Comparison of ENCODE assay signal across 9 mouse cellular contexts in the genomic region with DNA sequence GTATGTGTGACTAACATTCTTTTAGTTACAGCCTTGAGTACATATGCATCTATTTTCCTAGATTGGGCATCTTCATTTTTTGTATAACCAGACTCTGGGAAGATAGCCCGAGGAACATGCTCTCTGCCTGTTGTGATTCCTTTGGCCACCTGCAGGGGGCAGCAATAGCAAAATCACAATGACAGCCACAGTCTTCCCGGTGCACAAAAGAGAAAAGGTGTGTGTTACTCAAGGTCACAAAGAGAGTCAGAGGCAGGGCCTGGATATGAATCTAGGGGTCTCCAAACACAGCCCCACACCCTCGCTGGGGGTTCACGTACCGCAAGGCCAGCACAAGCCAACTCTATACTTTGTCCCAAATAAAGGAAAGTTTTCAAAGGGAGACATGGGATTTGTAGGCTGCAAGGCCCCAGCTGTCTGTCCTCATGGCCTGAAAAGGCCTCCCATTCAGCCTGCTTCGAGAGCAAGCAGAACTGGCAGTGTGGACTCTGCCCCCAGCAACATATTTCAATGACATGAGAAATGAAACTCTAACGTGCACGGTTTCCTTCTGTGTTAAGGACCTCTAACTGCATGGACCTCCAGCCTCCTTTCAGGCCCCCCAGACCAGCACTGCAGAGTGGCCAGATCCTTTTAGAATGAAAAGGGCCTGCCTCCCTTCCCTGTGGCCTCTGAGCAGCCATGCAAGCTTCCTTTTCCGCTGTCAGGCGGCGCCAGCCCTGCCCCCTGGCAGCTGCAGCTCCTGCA. TPM values are rescaled to one million over a fixed set of nuclear protein-coding genes. Genes with fewer than 3 reads are reported as not detected.
DNase-seq lines count a peak whose midpoint lies in the region; ATAC-seq and TF ChIP-seq lines count a peak whose summit lies in the region.
"Had no signal": no experiment of that assay in that cellular context is flagged by ENCODE, and none has a peak within 500 bp of the region (broad histone marks: within the 10 kb centered on the region; RNA-seq: fewer than 3 reads in every experiment).

No protein-coding gene starts in this region.

- H3K9me3 ChIP-seq in forebrain, embryonic 13.5 days (replicated peaks) = no peaks in the 10 kb centered on the region
- H3K9me3 ChIP-seq in hindbrain, postnatal 0 days (ENCODE audit: low read length) = no peaks in the 10 kb centered on the region
- no peaks in the 10 kb centered on the region for H3K9me3 ChIP-seq in limb, embryonic 11.5 days (ENCODE audit: control insufficient read depth, low read length)
- H3K9me3 ChIP-seq: liver, embryonic 13.5 days had no signal

- 0 out of 2 replicates have a peak, but pooled peaks cover 4% of the 10 kb centered on the region for H3K27me3 ChIP-seq in forebrain, embryonic 13.5 days
- H3K27me3 ChIP-seq in hindbrain, postnatal 0 days (ENCODE audit: insufficient read depth, low read length) = no peaks in the 10 kb centered on the region
- H3K27me3 ChIP-seq in limb, embryonic 11.5 days (ENCODE audit: control insufficient read depth, insufficient read depth, low read length) = no peaks in the 10 kb centered on the region
- no peaks in the 10 kb centered on the region for H3K27me3 ChIP-seq in splenic B cell, adult 2 months (ENCODE audit: control insufficient read depth, insufficient read depth, low read length, poor library complexity, severe bottlenecking)
- H3K27me3 ChIP-seq: liver, embryonic 13.5 days had no signal

- H3K36me3 ChIP-seq in forebrain, embryonic 13.5 days (ENCODE audit: poor library complexity, severe bottlenecking) = no peaks in the 10 kb centered on the region
- no peaks in the 10 kb centered on the region for H3K36me3 ChIP-seq in hindbrain, postnatal 0 days (ENCODE audit: insufficient read depth, low read length)
- H3K36me3 ChIP-seq in limb, embryonic 11.5 days (ENCODE audit: control insufficient read depth, insufficient read depth, low read length) = no peaks in the 10 kb centered on the region
- no peaks in the 10 kb centered on the region for H3K36me3 ChIP-seq in splenic B cell, adult 2 months (ENCODE audit: control insufficient read depth, insufficient read depth, low read length, poor library complexity, severe bottlenecking)
- H3K36me3 ChIP-seq: liver, embryonic 13.5 days had no signal

- H3K4me3 ChIP-seq in layer of hippocampus, adult 2 months = no peak overlapping the region
- H3K4me3 ChIP-seq in forebrain, embryonic 13.5 days = no peak overlapping the region
- H3K4me3 ChIP-seq in hindbrain, postnatal 0 days (ENCODE audit: low read length) = no peak overlapping the region
- H3K4me3 ChIP-seq in limb, embryonic 11.5 days (ENCODE audit: low read depth, low read length) = no peak overlapping the region
- H3K4me3 ChIP-seq: liver, embryonic 13.5 days had no signal

- peak; percentile 34 to 59 for DNase-seq in layer of hippocampus, adult 2 months (ENCODE audit: low spot score in 2 of 2)
- DNase-seq in layer of hippocampus, adult 9-11 months = no peak
- peak; percentile 6 for DNase-seq in c-Kit-negative CD71-positive TER-119-positive erythroid progenitor cells, embryonic 14.5 days (ENCODE audit: low read depth, low spot score)
- DNase-seq in hindbrain, postnatal 0 days (ENCODE audit: low spot score) = peak; percentile 68
- peak; percentile 71 for DNase-seq in limb, embryonic 11.5 days (ENCODE audit: low spot score)
- DNase-seq in splenic B cell, adult 2 months (ENCODE audit: low read depth, low spot score) = peak; percentile 73
- DNase-seq: liver, embryonic 13.5 days had no signal

- no peak overlapping the region for H3K27ac ChIP-seq in layer of hippocampus, adult 2 months
- no peak overlapping the region; the same call in 1 of the 2 replicates for H3K27ac ChIP-seq in forebrain, embryonic 13.5 days
- H3K27ac ChIP-seq in hindbrain, postnatal 0 days = no peak overlapping the region
- H3K27ac ChIP-seq in limb, embryonic 11.5 days (replicated peaks; ENCODE audit: low read depth, low read length) = 0 out of 2 replicates have a peak overlapping the region, but pooled peaks have one; percentile 23
- H3K27ac ChIP-seq: liver, embryonic 13.5 days had no signal

- 32% methylated on average over 11 of the region's 11 CpGs for WGBS in forebrain, embryonic 13.5 days
- 35% methylated on average over 11 of the region's 11 CpGs for WGBS in hindbrain, postnatal 0 days
- WGBS in limb, embryonic 11.5 days = 40% methylated on average over 11 of the region's 11 CpGs

- H3K9ac ChIP-seq in forebrain, embryonic 13.5 days = no peak overlapping the region
- H3K9ac ChIP-seq in hindbrain, postnatal 0 days (replicated peaks; ENCODE audit: low read length) = no peak overlapping the region
- H3K9ac ChIP-seq in limb, embryonic 11.5 days (ENCODE audit: low read length) = no peak overlapping the region
- H3K9ac ChIP-seq: liver, embryonic 13.5 days had no signal

- no peak overlapping the region for H3K4me2 ChIP-seq in forebrain, embryonic 13.5 days
- H3K4me2 ChIP-seq in hindbrain, postnatal 0 days (ENCODE audit: low read depth, low read length) = no peak overlapping the region
- no peak overlapping the region for H3K4me2 ChIP-seq in limb, embryonic 11.5 days (ENCODE audit: low read depth, severe bottlenecking)
- H3K4me2 ChIP-seq: liver, embryonic 13.5 days had no signal

- H3K4me1 ChIP-seq in forebrain, embryonic 13.5 days = peaks cover 8% of the 10 kb centered on the region; the same call in 1 of the 2 replicates
- 0 out of 2 replicates have a peak, but pooled peaks cover 3% of the 10 kb centered on the region for H3K4me1 ChIP-seq in hindbrain, postnatal 0 days (ENCODE audit: insufficient read depth, low read length)
- peaks cover 16% of the 10 kb centered on the region for H3K4me1 ChIP-seq in limb, embryonic 11.5 days (ENCODE audit: control insufficient read depth, insufficient read depth, low read length)

- peak; percentile 50 for ATAC-seq in forebrain, embryonic 13.5 days
- ATAC-seq in hindbrain, postnatal 0 days = peak; percentile 22
- no peak; the same call in 1 of the 2 replicates for ATAC-seq in limb, embryonic 11.5 days (ENCODE audit: insufficient number of reproducible peaks, low FRiP score, low TSS enrichment, low read depth)
- peak; percentile 69 for ATAC-seq in monocyte, adult 5-6 weeks (replicated peaks; ENCODE audit: insufficient number of reproducible peaks, low FRiP score, low TSS enrichment, poor library complexity, severe bottlenecking)

- peak; percentile 98 for TF ChIP-seq CTCF in layer of hippocampus, adult 2 months (conservative IDR thresholded peaks at IDR 0.05)
- peak; percentile 85 for TF ChIP-seq CTCF in hindbrain, postnatal 0 days (IDR thresholded peaks at IDR 0.05; ENCODE audit: low read depth)

RNA-seq across cellular contexts. Expression of a gene that starts 15.5 kb away (rescaled TPM):
- total RNA-seq in layer of hippocampus, adult 2 months (2021) = 10 to 100 TPM; 17.9 to 20.7 TPM
- polyA plus RNA-seq in forebrain, embryonic 13.5 days (2015; fragmentation: Nextera tagmentation; extraction: Ambion mirVana) = 5.5 and 6.1 TPM in 2 replicates
- 26.4 and 34.6 TPM in 2 replicates for total RNA-seq in hindbrain, postnatal 0 days (2014; rRNA removed)
- polyA plus RNA-seq in hindbrain, postnatal 0 days (2015; fragmentation: Nextera tagmentation; extraction: Ambion mirVana) = 4.7 TPM in 2 replicates
- polyA plus RNA-seq in limb, embryonic 11.5 days (2014; fragmentation: Nextera tagmentation; extraction: Ambion mirVana) = 13.8 and 14.0 TPM in 2 replicates
- 0.78 to 3.2 TPM (median 0.85 TPM) in 3 replicates for total RNA-seq in monocyte, adult 5-6 weeks (2017)
